Mouse (Mus musculus): Measurements from ENCODE around the gene Slc9a9.

DNA sequence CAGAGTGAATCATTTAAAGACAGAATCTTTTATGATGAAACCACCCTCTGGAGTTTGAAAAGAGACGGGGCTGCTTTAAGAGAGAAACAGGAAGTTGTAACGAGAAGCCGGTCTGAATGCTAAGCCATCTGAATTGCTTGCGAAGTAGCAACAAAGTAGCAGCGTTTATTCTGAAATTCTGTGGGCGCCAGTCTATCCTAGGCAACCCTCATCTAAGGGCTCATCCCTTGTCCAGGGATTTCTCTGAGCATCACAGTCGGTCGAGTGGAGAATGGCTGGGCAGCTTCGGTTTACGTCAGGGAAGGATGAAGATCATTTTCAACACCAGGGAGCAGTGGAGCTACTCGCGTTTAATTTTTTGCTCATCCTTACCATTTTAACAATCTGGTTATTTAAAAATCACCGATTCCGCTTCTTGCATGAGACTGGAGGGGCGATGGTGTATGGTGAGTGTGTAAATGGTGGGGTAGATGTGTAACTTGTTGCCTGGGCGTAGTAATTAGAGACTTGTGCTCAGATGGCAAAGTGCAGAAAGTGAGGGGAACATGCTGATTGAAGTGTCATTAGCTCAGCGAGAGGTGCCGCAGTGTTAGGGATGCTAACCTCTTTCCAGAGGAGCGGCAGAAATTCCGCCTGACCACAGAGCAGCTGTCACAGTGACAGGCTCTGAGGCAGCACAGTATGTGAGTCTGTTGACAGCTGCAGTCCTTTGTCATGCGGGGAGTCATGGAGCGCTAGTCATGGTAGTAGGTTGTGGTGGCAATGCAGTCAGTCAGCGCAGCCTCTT is at the start of gene Slc9a9:
- TF ChIP-seq CTCF (IDR thresholded peaks at IDR 0.05; ENCODE audit: control insufficient read depth, insufficient read depth, insufficient replicate concordance, low read depth, low read length) (no peak), POLR2A (IDR thresholded peaks at IDR 0.05; ENCODE audit: control insufficient read depth, low read depth, low read length) (no peak)
